Mouse (Mus musculus): Measurements from ENCODE around the gene Olfml1.

GRCm38 (mm10) chr7:107602913-107603312, 35.7 kb downstream of the Olfml1 start:
- TF ChIP-seq CTCF (conservative IDR thresholded peaks at IDR 0.05; ENCODE audit: low read length) (no peak), NANOG (IDR thresholded peaks at IDR 0.05; ENCODE audit: borderline replicate concordance, low read length) (no peak), POU5F1 (IDR thresholded peaks at IDR 0.05; ENCODE audit: borderline replicate concordance, low read length) (no peak)
